Mouse (Mus musculus): ENCODE data around the gene Fam98b.
A peak's percentile ranks its signal among the peaks of the same experiment; 100 is the strongest.

The Fam98b gene

DNA sequence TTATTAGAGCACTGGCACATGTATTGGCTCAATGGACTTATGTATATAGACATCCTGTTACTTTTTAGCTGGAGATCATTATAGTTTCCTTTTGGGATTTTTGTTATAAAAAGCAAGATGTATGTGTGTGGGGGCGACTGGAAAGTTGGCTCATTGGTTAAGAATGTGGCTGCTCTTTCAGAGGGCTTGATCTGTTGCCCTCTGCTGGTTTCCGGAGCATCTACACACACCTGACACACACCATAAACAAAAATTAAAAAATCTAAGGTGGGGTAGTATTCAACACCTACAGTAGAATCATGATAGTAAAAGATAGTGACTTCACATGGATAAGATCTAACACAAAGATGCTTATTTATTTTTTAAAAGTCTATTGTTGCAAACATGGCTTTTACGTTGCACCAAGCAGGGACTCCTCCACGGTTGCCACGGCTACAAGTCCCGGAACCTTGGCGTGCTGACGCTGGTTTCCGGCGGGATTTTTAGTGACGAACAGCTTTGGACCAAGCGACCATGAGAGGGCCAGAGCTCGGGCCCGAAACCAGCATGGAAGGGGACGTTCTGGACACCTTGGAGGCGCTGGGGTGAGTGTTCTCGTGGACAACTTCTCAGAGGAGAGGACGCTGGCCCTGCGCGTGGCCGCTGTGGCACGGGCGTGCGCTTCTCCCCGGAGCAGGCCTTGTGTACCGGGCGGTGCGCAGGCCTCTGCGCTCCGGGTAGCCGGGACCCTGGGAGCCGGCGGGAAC is at the start of gene Fam98b:
Gene Fam98b (plus strand): TSS at position 485 of the 746 bp plus-strand sequence.
- DNase-seq (ENCODE audit: low spot score) = peak; percentile 91

DNA sequence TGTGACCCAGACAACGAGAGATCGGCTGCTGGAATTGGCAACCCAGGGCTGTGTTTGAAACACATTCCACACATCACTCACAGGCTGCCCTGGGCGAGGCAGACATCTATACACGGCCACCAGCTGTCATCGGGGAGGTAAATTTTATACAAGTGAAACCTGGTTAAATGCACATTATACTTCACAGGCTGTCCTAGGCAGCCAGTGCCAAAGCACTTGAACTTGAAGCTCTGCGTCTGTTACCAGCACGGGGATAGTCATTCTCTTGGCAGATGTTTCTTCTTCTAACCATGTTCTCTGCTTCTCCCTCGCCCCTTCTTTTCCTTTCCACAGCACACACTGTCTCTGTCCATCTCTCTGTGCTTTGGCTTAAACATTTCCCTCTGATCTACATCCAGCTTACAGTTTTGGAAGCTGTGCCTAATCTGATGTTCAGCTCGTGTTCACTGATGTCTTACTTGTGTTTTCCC is 48.6 kb upstream of the Fam98b start:
- no peak for DNase-seq (ENCODE audit: low spot score)

DNA sequence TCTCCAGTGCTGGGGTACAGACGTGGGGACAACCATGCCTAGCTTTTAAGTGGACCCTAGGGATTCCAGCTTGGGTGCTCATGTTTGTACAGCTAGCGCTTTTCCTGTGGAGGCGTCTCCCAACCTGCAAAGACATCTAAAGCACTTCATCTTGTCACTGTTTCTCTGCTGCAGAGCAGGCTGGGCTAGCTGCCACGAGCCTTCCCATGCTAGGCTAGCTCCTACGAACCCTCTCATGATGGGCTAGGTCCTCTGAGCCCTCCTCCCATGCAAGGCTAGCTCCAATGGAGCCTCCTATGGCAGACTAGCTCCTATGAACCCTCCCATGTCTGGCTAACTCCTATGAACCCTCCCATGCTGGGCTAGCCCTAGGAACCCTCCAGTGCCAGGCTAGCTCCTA is 46.2 kb upstream of the Fam98b start:
- DNase-seq (ENCODE audit: low spot score) = no peak

DNA sequence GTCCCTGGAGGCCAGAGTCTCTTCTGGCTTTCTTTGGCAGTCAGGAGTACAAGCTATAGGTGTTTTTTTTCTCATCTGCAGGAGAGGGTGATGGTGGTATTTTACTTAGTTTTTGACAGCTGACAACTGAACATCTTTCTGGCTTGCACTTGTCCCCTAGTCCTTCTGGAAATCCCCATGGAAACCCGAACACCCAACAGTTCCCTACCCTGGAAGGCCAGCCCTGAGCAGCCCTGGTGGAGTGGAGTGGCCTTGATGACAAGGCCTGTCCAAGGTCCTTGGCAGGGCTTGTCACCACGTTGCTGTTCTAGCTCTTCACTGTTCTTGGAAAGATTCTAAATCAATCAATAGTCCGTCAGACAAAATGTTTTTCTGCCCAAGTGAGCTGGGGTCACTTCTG is 45.0 kb upstream of the Fam98b start:
- no peak for DNase-seq (ENCODE audit: low spot score)

DNA sequence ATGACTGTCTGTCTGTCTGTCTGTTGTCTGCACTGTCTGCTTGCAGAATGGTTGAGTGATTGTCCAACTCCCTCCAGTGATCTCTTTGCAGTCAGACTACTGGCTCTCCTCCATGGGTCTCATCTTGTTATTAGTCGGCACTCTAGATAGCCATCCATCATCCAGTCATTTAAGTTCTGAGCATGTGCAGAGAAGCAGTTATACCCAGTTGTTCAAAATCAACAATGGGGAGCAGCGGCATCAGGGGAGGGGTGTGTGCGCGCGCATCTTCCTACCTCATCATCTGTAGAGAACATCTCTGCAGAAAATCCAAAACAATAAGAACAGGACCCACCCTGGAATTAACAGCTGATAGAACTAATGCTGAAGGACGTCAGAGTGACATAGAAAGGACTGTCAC is 44.5 kb upstream of the Fam98b start:
- no peak for DNase-seq (ENCODE audit: low spot score)

DNA sequence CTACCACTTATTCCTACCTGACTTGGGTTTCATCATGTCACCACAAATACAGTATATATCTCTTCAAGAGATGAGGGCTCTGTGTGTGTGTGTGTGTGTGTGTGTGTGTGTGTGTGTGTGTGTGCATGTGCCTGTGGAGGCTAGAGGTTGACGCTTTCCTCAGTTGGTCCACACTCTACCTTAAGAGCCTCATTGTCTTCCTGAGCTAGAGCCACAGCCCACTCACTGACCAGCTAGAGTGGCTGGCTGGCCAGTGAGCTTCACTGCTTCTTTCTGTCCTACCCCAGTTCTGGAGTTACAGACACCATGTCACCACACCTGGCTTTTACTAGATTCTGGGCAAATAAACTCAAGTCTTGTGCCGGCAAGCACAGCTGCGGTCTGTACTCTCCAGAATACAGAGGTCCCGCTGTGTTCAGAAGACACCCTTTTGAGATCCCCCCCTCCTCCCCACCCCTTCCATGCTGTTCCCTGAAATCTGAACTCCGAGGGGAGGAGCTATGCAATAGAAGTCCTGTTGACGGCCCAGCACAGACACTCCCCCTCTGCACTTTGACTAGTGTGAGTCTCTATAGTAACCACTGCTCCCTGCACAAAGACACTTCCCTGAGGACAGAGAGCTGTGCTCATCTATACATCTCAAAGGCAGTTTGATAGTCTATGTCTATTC is 39.0 kb upstream of the Fam98b start:
- DNase-seq (ENCODE audit: low spot score) = peak; percentile 60

DNA sequence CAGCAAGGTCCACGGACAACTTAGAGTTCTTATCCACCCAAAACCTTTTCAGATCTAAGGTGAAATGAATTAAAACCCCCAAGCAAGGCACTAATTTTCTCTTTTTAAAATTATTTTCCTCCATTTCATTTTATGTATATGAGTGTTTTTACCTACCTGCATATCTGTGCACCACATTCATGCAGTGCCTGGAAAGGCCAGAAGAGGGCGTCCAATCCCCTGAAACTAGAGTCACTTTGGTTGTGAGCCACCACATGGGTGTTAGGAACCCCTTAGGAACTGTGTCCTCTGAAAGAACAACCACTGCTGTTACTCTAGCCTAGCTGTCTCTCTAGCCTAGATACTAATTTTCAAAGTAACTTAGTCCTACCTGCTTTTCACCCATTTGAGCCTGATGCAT is 33.4 kb upstream of the Fam98b start:
- no peak for DNase-seq (ENCODE audit: low spot score)

DNA sequence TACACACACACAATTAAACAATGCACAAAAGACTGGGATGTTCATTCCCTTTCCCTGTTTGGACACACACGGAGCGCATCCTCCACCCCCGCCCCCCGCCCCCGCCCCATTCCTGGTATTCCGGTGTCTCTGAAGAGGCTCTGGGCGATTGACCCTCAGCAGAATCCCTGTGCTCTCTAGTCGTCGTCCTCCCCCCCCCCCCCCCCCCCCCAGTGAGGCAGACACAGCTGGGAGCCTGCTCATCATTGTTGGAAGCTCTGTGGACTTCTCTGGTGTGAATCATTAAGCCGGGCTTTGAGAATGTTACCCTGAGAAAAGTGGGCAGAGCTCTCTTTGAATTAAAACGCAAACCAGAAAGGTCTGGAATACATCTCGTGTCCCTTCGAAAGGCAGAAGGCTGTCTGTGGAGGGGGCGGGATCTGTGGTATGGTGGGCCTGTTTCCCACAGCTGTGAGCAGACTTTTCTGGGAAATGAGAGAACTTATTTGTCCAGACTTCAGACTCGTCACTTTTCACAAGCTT is 31.8 kb upstream of the Fam98b start:
- peak; percentile 50 for DNase-seq (ENCODE audit: low spot score)

DNA sequence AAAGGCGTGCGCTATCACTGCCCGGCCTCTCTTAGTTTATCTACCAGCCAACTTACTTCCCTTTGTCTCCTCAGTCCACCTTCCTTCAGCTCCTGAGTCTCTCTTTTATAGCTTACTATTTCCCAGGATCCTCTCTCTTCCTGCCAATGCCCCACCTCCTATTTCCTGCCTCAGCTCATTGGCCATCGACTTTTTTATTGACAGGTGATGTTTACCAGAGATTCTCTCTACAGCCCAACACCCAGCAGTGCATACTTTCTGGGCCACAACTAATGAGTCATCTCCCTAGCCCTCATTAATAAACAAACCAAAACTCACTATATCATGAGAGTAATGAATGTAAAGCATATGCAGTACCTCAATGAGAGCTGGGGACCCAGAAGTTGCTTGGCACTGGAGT is 30.0 kb upstream of the Fam98b start:
- DNase-seq (ENCODE audit: low spot score) = no peak

DNA sequence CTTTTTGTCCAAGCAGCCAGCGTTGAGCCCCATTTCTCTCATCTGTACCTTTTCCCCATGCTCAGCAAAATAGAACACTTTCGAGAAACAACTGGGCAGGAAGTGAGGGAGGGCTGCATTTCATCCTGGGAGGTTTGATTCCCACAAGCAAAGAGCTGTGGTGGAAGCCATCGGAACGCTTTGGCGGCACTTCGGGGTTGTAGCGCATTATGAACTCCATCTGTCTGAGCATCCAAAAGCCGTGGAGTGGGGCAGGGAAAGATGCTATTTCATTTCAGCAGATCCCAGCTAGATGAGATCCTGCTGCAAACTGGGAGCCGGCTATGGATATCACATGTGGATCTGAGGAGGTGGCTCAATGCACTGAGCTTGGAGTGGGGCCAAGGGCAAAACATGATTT is 26.9 kb upstream of the Fam98b start:
- DNase-seq (ENCODE audit: low spot score) = no peak

DNA sequence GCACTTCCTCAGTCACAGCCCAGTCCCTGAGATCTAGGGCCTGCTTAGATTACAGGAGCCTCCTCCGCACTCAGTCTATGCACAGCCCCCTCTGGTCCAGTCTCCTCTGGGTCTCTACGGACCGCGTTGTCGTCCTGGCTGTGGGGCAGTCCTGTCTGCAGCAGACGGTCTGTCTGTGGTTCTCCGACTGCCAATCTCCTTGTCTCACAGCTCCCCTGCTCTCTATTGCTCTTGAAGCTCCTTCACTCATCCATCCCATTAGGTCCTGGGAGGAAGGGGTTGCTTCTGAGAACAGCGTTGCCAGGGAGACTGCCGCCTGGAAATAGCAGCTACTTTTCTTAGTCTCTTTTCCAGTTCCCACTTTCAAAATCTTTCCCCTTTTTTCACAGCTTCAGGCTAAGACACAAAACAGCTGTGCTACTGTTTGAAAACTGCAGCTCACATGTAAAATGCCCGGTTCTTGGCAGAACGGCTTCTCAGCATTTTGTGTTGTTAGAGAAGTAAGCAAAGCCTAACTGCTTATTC is 20.9 kb upstream of the Fam98b start:
- no peak for DNase-seq (ENCODE audit: low spot score)

DNA sequence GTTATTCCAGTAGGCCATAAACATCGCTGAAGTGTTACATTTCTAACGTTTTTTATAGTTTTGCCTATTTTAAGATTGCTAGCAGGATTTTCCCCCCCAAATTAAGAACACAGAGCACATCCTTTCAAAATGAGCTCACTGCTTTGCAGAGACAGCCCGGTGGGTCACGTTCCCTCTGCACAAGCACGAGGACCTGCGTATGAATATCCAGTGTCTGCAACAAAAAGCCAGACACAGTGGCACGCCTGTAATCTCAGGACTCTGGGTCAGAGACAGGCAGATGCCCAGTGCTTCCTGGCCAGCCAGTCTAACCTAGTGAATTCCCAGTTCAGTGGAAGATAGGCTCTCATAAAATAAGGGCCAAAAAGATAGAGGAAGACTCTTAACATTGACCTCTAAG is 19.3 kb upstream of the Fam98b start:
- no peak for DNase-seq (ENCODE audit: low spot score)

DNA sequence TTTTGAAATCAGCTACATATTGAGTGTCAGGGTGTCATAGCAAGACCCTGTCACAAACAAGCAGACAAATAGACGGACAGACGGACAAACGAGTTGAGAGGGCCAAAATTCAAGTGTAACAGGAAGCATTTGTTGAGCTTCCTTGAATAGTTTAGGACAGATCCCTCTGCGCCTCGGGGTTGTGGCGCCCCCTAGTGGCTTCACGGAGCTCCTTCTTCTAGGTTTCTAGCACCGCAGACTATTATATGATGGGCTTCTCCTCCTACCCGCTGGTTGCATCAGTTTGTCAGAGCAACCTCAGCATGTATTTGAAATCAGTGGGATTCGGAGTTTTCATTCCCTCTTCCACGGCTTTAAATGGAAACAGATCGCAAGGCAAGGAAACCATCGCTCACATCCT is 18.3 kb upstream of the Fam98b start:
- DNase-seq (ENCODE audit: low spot score) = peak; percentile 64

DNA sequence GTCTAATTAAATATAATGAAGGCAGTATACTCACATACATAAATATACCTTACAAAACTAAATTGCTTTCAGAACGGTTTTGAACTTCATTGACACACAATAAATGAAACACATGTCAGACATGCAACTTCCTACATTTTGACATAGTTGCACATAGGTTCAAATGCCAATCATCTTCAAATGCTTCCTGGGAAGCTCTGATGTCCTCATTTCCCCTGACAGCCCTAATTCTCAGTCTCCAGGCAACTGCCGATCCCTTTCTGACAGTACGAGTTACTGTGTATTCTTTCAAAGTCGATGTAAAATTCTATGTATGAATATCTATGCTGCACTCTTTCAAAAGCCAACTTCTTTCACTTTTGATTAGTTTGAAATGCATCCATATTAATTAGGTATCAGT is 7.6 kb upstream of the Fam98b start:
- DNase-seq (ENCODE audit: low spot score) = no peak

DNA sequence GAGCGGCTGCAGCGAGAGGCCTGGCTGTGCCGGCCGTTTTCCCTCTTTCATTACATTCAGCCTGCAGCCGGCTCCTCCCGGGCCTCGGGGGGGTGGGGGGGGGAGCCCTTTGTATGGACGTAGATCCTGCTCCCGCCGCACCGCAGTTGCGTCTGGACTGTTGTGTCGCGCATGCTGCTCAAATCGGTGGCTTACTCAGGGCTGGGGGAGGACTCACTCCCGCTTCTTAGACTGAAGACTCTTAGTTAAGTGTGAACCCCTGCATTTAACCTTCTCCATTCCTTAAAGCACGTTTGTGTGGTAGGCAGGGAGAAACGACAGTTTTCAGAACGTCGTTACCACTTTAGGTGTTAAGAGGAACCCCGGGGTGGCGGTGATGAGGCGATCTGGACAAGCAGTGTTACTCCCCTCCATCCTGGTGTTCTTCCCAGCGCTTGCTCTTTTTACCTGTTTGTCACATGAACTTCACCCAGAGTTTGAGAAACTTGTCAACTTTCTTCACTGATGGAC is 517 bp downstream of the Fam98b start:
- DNase-seq (ENCODE audit: low spot score) = no peak

DNA sequence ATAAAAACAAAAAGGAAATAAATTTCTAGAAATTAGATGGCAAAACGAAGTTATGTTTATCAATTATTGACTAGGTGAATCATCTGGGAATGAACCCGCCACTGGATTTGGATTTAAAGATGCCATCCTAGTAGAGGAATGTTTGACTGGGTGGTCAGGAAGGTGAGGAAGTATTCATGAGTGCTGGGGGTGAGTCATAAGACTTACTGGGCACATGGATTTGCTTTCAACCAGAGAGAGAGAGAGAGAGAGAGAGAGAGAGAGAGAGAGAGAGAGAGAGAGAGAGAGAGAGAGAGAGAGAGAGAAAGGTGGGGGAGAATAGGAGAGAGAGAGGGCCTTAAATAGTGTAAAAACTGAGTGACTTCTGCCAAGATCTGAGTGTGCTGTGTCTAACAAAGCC is 5.9 kb downstream of the Fam98b start:
- DNase-seq (ENCODE audit: low spot score) = no peak

DNA sequence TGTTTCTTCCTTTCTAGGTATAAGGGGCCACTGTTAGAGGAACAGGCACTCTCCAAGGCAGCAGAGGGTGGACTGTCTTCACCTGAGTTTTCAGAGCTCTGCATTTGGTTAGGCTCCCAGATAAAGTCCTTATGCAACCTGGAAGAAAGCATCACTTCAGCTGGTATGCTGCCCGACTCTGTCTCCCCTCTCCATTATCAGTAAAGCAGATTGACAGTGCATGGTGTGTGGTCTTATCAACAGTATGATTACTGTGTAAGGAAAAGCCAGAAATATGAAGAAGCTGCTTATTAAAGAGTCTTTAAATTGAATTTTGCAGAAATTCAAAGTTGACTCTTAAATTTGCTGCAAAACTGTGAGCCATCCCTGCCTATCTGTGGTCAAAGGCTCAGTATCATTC is 8.1 kb downstream of the Fam98b start:
- DNase-seq (ENCODE audit: low spot score) = no peak

DNA sequence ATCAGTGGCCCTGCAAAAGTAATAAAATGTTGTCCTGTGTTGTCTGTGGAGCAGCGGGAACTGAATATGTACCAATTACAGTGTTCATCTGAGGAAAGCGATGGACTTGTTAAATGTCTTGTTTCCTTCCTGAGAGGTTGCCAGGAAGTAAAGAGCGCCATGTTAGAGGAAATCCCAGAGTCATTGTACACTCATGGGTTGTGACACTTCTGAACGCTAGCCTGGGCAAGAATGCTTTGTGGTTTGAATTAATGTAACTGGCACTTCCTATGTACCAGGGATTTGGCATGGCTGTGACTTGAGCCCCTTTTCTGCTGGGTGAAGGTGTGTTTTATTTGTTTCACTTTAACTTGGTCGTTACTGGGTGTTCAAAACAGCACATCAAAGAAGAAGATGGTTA is 12.6 kb downstream of the Fam98b start:
- no peak for DNase-seq (ENCODE audit: low spot score)

DNA sequence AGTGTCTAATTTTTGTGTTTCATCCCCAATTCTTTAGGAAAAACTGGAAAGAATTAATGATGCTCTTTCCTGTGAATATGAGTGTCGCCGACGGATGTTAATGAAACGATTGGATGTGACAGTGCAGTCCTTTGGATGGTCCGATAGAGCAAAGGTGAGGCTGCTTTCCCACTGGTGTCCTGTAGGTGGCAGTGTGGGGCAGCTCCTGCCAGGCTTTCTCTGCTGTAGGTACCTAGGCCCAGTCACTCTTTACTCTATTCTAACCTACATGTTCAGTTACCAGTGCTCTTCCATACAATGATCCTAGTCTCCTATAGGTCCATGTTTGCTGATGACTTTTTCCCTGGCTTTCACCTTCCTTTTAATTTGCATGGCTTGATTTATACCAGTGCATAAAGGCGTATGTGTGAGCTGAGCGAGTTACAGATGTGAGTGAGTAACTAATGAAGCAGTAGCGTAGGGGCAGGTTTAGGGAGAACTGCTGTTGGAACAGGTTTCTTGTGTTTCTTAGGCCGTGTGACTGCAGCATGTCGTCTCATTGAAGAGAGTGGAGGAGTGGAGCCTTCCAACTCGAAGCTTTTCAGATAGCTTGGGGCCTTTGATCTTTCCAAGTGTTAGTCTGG is 14.4 kb downstream of the Fam98b start:
- no peak for DNase-seq (ENCODE audit: low spot score)

DNA sequence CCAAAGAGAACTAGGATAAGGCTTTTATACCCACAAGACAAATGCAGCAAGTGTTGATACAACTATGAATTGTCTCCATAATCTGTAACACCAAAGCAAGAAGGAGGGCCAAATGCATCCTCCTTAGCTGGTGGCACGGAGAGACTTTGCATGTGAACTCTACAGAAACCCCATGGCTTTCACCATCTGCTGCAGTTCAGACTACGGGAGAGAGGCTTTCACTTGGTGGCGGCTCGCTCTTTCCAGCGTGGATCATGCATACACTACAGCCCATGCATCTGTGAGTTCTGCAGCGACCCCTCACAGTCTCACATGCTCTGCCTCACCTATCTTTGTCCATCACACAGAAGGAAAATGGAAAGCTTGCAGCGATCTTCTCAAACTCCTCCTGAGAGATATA is 38.8 kb downstream of the Fam98b start:
- DNase-seq (ENCODE audit: low spot score) = no peak

DNA sequence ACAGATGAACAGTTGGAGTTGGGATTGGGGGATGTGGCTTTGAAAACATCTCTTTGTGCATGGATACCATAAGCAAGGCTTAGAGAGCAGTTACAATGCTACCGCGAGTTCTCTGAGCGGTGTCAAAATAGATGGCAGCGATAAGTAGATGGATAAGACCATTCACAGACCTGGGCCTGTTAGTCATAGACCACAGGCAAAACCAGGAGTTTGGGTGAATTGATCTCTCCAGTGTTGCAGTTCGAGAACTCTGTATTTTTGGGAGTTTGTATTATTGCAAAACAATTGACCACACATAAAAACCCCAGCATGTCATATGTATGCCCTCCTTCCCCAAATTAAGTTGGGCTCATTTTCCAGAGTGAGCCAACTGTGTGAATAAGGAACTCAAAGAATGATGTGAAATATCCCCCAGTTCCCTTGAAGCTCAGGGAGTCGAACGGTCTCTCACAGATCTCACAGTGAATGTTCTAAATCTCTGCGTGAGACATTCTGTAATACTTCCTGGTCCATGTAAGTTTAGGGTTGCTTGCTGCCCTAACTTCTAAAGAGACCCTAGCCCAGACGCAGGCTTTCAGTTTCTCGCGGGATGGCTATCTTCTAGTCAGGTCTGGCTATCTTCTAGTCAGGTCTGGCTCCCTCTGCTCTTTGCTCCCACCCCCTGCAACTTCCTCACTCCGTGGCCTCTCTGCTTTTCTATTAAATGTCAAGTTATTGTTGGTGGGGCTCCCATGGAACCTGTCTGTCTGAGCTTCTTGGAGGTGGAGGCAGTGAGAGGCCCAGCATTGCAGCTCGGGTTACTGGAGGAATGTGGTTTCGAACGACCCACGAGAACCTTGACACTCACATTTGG is 50.3 kb downstream of the Fam98b start:
- no peak for DNase-seq (ENCODE audit: low spot score)

Data from yolk sac, embryonic 10.5 days (tissue).